Mouse (Mus musculus): ENCODE results near the gene Gm21962.

DNA sequence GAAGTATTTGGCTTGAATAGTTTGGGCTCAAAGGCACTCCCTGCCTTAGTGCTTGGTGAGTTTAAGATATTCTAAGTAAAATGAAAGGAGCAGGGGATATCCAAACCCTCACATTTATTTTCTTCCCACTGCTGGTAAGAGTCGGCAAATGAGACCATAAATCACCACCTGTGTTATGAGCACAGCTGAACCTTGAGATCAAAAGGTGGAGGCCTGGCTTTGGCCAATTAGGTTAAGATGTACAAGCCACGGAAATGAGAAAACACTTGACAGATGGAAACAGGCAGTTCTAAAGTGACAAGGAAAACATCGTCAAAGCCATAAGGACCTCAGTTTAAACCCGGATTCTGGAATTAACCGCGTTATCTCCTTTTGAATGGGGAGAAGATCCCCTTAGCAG, 26.4 kb upstream of the Gm21962 start:
- no peak for TF ChIP-seq CTCF (IDR thresholded peaks at IDR 0.05; ENCODE audit: borderline replicate concordance, insufficient read depth, low read length)
- no peak for TF ChIP-seq POLR2A (IDR thresholded peaks at IDR 0.05; ENCODE audit: low read depth, low read length)

Measured in embryonic fibroblast, embryonic 13.5 days (primary cell).